18 mouse cellular contexts compared by ENCODE assay signal in the genomic region with DNA sequence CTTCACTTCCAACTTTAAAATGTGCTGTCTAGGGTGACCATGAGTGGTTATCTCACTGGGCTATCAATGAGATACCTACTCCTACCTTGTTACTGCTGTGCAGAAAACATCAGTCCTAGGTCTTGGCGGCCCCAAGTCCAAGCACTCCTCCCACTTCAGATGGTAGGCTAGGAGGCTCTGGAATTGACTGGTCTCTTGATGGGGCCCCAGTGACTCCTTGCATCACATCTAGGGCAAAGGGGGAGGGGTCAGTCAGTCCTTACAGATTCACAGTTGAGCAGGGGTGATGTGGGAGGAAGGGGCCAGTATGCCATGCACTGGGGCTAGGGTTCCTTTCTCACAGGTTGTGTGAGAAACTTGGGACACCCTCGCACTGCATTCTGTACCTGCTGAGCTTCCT.
"Had no signal": no experiment of that assay in that cellular context is flagged by ENCODE, and none has a peak within 500 bp of the region (broad histone marks: within the 10 kb centered on the region; RNA-seq: fewer than 3 reads in every experiment).

No protein-coding gene starts in this region.

- H3K27ac ChIP-seq: liver, embryonic 15.5 days; lung, embryonic 15.5 days; macrophage; midbrain, embryonic 13.5 days; midbrain, embryonic 15.5 days; neural tube, embryonic 12.5 days; stomach, embryonic 15.5 days; stomach, postnatal 0 days had no signal

- H3K4me1 ChIP-seq: liver, embryonic 15.5 days; lung, embryonic 15.5 days; midbrain, embryonic 13.5 days; midbrain, embryonic 15.5 days; neural tube, embryonic 12.5 days; stomach, embryonic 15.5 days had no signal

- H3K9me3 ChIP-seq: liver, embryonic 15.5 days; lung, embryonic 15.5 days; midbrain, embryonic 13.5 days; midbrain, embryonic 15.5 days; neural tube, embryonic 12.5 days; stomach, embryonic 15.5 days had no signal

- ATAC-seq: liver, postnatal 0 days; lung, postnatal 0 days; midbrain, embryonic 13.5 days; midbrain, embryonic 15.5 days had no signal

- H3K9ac ChIP-seq: liver, embryonic 15.5 days; liver, postnatal 0 days; lung, embryonic 15.5 days; midbrain, embryonic 13.5 days; midbrain, embryonic 15.5 days; neural tube, embryonic 12.5 days; stomach, embryonic 15.5 days had no signal

- H3K4me3 ChIP-seq: liver, embryonic 15.5 days; lung, embryonic 15.5 days; midbrain, embryonic 13.5 days; midbrain, embryonic 15.5 days; neural tube, embryonic 12.5 days; stomach, embryonic 15.5 days had no signal

- H3K27me3 ChIP-seq: liver, embryonic 15.5 days; lung, embryonic 15.5 days; midbrain, embryonic 13.5 days; midbrain, embryonic 15.5 days; neural tube, embryonic 12.5 days; stomach, embryonic 15.5 days had no signal

- H3K36me3 ChIP-seq: liver, embryonic 15.5 days; lung, embryonic 15.5 days; midbrain, embryonic 13.5 days; midbrain, embryonic 15.5 days; neural tube, embryonic 12.5 days; stomach, embryonic 15.5 days had no signal

- H3K4me2 ChIP-seq: liver, embryonic 15.5 days; lung, embryonic 15.5 days; midbrain, embryonic 11.5 days; midbrain, embryonic 13.5 days; midbrain, embryonic 15.5 days; neural tube, embryonic 12.5 days; stomach, embryonic 15.5 days had no signal

- DNase-seq: liver, postnatal 0 days; lung, adult 2 months; lung, postnatal 14 days; lung, postnatal 36 days; right cerebral cortex, postnatal 14 days; thymus, adult 2 months; thymus, postnatal 25 days; thymus, postnatal 4 days had no signal
